In genomic region chr1:193272916-193273601, GRCm38 (mm10) we compare ENCODE assay signal across 8 mouse cellular contexts. TPM values are rescaled to one million over a fixed set of nuclear protein-coding genes. Genes with fewer than 3 reads are reported as not detected.
DNase-seq lines count a peak whose midpoint lies in the region.

TSS of gene G0s2 (minus strand) at chr1:193273217.

- peak; percentile 90 to 95 for DNase-seq in adrenal gland, adult (ENCODE audit: inconsistent age in 2 of 2, low spot score in 1 of 2)
- DNase-seq in embryo, embryonic 11 days = peak; percentile 80
- peak; percentile 86 for DNase-seq in gastrocnemius, postnatal 25 days
- DNase-seq in induced T-regulatory cell, adult 2 months (ENCODE audit: low read depth) = peak; percentile 49
- DNase-seq in left cerebral cortex, adult 18-20 months (ENCODE audit: low spot score in 2 of 2) = peak; percentile 47
- DNase-seq in lung, postnatal 36 days = peak; percentile 83
- peak; percentile 16 for DNase-seq in retina, postnatal 7 days (ENCODE audit: low read depth, low spot score)
- peak; percentile 59 to 79 for DNase-seq in urinary bladder, postnatal 36 days (ENCODE audit: low spot score in 2 of 2)

RNA-seq across cellular contexts. Expression of gene G0s2, which starts in this region (rescaled TPM):
- 10 to 100 TPM; 14.8 to 47.8 TPM for total RNA-seq in gastrocnemius, postnatal 25 days (2021)
- 1 to 10 TPM; 7.3 to 8.0 TPM for total RNA-seq in left cerebral cortex, adult 18-20 months (2021)

Comparison
In these comparisons a context has a peak if more than half of its experiments do, and no peak if none do; other contexts are left out.
1. Peak in every context shown above with its lines: DNase-seq.
2. DNase-seq: peak in every context shown above with its lines; median percentile 92 in adrenal gland, adult; 86 in gastrocnemius, postnatal 25 days; 83 in lung, postnatal 36 days; 80 in embryo, embryonic 11 days; 69 in urinary bladder, postnatal 36 days; 49 in induced T-regulatory cell, adult 2 months; 47 in left cerebral cortex, adult 18-20 months; 16 in retina, postnatal 7 days.